Mouse (Mus musculus) thymus, adult 2 months (tissue): ENCODE measurements around the gene Ptgis. TPM values are rescaled to one million over a fixed set of nuclear protein-coding genes. Genes with fewer than 3 reads are reported as not detected.
"Not testable (repeated sequence)": the region's sequence is repeated elsewhere in the genome, so short reads cannot be mapped to it uniquely, and the experiment has no call there.

ENCODE experiments used
- DNase-seq: peaks from one replicate; pipeline ENCODE4 v3.0.0; 2021
- H3K27ac ChIP-seq: fragments of 200-500 bp; 2 replicates; pipeline ENCODE4 v1.5.1; 2012; ENCODE audit warnings: low read length, control low read depth; ENCODE audit not compliant: control insufficient read depth, insufficient read depth
- H3K27me3 ChIP-seq: fragments of 200-500 bp; 2 replicates; pipeline ENCODE4 v1.6.1; 2012; ENCODE audit warnings: mild to moderate bottlenecking, low read length, moderate library complexity, mixed read lengths; ENCODE audit not compliant: control insufficient read depth, insufficient read depth
- H3K36me3 ChIP-seq: fragments of 200-500 bp; 2 replicates; pipeline ENCODE4 v1.6.1; 2012; ENCODE audit warnings: mild to moderate bottlenecking, low read length, moderate library complexity; ENCODE audit not compliant: control insufficient read depth, insufficient read depth
- H3K4me1 ChIP-seq: fragments of 200-500 bp; replicated peaks from 2 replicates; pipeline ENCODE4 v1.6.1; 2012; ENCODE audit warnings: low read length; ENCODE audit not compliant: control insufficient read depth, insufficient read depth
- H3K4me3 ChIP-seq: fragments of 200-500 bp; 2 replicates; pipeline ENCODE4 v1.5.1; 2012; ENCODE audit warnings: mild to moderate bottlenecking, low read length, control low read depth, moderate library complexity; ENCODE audit not compliant: control insufficient read depth, insufficient read depth
- CTCF ChIP-seq: fragments of 200-500 bp; IDR thresholded peaks from 2 replicates; pipeline ENCODE4 v1.5.1; 2012; ENCODE audit warnings: mild to moderate bottlenecking, control low read depth, low read length, moderate library complexity, borderline replicate concordance; ENCODE audit not compliant: control insufficient read depth, poor library complexity, insufficient read depth; ENCODE audit errors: extremely low read depth
- POLR2A ChIP-seq: fragments of 200-500 bp; IDR thresholded peaks from 2 replicates; pipeline ENCODE4 v1.6.1; 2012; ENCODE audit warnings: mild to moderate bottlenecking, low read length, control low read depth, moderate library complexity; ENCODE audit not compliant: control insufficient read depth, poor library complexity, insufficient read depth; ENCODE audit errors: extremely low read depth
- WGBS: fragments of 180-500 bp; shearing (Covaris S2); methylation state at CpG from one replicate; pipeline ENCODE4 v1.1.7; 2018; 5-methylcytosine and 5-hydroxymethylcytosine counted together
- polyA plus RNA-seq: library from polyadenylated mRNA; depleted of rRNA; stranded (reverse); fragments of >200 nt; gene quantifications from 2 replicates; pipeline ENCODE4 v1.2.3, GENCODE M21; 2012

The Ptgis gene
- polyA plus RNA-seq, 1 experiment, result 9.9 TPM

DNA sequence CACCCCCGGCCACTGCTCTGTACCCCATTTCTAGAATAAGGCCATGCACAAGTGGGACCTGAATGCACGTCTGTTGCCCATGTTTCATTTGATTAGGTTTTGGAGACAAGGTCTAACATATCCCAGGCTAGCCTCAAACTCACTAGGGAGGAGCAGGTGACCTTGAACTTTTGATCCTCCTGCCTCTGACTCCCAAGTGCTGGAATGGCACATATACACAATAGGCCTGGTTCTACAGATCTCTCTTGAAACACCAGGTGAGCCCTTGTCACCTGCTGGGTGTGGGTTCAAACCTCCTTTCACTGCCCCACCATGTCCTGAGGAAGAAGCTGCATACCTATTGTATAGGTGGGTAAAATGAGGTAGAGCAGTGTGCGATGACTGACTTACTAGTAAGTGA lies 28.3 kb downstream of the Ptgis start:
- Histone ChIP-seq H3K27ac (no peak overlapping the region), H3K27me3 (no peaks in the 10 kb centered on the region)
- WGBS, result 94% methylated on average over 3 of the region's 3 CpGs

DNA sequence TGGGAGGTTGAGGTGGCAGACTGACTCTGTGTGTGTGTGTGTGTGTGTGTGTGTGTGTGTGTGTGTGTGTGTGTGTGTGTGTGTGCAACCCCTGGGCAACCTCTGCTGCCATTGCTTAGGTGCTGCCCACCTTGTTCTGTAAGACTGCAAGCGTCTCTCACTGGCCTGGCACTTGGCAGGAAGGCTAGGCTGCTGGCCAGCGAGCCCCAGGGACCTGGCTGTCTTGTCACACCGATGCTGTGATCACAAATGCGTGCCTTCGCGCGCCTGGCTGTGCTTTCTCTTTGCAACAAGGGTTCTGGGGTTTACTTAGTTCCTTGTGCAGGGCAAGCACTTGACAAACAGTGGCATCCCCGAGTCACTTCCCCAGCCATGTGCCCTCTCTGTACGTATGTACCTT lies 30.5 kb downstream of the Ptgis start:
- Histone ChIP-seq H3K4me1 (no peaks in the 10 kb centered on the region), H3K27me3 (no peaks in the 10 kb centered on the region), H3K27ac (no peak overlapping the region), H3K36me3 (no peaks in the 10 kb centered on the region), H3K4me3 (no peak overlapping the region)
- no peak for TF ChIP-seq POLR2A
- no peak for DNase-seq
- 68% methylated on average over 9 of the region's 9 CpGs for WGBS

More for the DNA sequence above, 28.3 kb downstream of the Ptgis start:
- no peaks in the 10 kb centered on the region for H3K36me3 ChIP-seq
- DNase-seq, result no peak
- no peak overlapping the region for H3K4me3 ChIP-seq
- H3K4me1 ChIP-seq, result no peaks in the 10 kb centered on the region
- TF ChIP-seq POLR2A (no peak), CTCF (no peak)

- Histone ChIP-seq H3K27me3 (no peaks in the 10 kb centered on the region), H3K4me1 (no peaks in the 10 kb centered on the region), H3K36me3 (no peaks in the 10 kb centered on the region), H3K4me3 (no peak overlapping the region), H3K27ac (no peak overlapping the region)
- 86% methylated on average over 3 of the region's 3 CpGs for WGBS
- TF ChIP-seq CTCF (no peak), POLR2A (no peak)
- no peak for DNase-seq
These were observed 31.4 kb downstream of the Ptgis start for GRCm38 (mm10) chr2:167208984-167209383.

- H3K27ac ChIP-seq, result no peak overlapping the region
- no peak for DNase-seq
- no peak overlapping the region for H3K4me3 ChIP-seq
- H3K27me3 ChIP-seq, result no peaks in the 10 kb centered on the region
- TF ChIP-seq CTCF (no peak), POLR2A (no peak)
- H3K36me3 ChIP-seq, result no peaks in the 10 kb centered on the region
- H3K4me1 ChIP-seq, result peaks cover 6% of the 10 kb centered on the region
- WGBS, result 89% methylated on average over 18 of the region's 18 CpGs
These were observed 34.3 kb downstream of the Ptgis start for GRCm38 (mm10) chr2:167205918-167206629.

DNA sequence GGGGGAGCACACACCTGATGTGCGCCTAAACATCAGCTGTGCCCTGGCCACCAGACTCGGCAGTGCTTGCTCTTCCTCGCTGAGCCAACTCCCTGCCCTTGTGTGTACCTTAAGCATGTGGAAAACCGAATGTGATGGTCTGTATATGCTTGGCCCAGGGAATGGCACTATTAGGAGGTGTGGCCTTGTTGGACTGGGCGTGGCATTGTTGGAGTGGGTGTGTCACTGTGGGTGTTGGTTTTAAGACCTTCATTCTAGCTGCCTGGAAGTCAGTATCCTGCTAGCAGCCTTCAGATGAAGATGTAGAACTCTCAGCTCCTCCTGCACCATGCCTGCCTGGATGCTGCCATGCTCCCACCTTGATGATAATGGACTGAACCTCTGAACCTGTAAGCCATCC lies 35.7 kb downstream of the Ptgis start:
- not testable (repeated sequence) for DNase-seq, H3K4me1 ChIP-seq, H3K4me3 ChIP-seq, H3K27me3 ChIP-seq, H3K36me3 ChIP-seq, H3K27ac ChIP-seq
- 81% methylated on average over 5 of the region's 5 CpGs for WGBS

DNA sequence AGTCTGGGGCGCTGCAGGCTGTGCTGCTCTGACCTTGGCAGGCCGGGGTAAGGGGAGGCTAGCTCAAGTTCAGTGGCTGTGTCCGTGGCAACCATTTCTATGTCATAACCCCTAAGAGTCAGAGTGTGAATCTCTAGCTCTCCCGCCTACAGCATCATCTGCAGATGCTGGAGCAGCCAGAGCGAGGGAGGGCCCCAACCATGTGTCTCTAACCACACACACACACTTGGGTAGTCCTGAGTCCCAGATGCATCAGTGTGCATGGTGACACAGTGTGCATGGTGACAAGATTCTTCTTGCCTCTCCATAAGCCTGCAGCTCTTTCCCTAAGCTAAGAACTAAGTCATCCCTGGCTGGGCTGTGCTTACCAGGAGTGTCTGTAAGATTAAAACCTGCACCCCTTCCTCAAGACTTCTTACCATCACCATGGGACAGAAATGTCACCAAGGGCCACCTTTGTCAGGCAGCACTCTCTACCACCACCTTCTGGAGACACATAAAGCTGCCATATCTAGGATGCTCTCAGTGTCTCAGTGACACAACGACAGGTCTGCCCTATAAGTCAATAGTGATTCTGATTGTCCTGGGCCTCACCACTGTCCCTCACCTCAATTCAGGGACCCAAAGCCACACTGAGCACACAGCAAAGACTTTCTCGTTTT lies 36.8 kb downstream of the Ptgis start:
- H3K27me3 ChIP-seq, result no peaks in the 10 kb centered on the region
- WGBS, result 73% methylated on average over 7 of the region's 7 CpGs
- H3K36me3 ChIP-seq, result no peaks in the 10 kb centered on the region
- DNase-seq, result no peak
- peaks cover 6% of the 10 kb centered on the region for H3K4me1 ChIP-seq
- TF ChIP-seq POLR2A (no peak), CTCF (no peak)
- no peak overlapping the region for H3K27ac ChIP-seq
- H3K4me3 ChIP-seq, result no peak overlapping the region
